Mouse (Mus musculus) C2C12 (cell line): ENCODE data around the gene Eif4g3. TPM values are rescaled to one million over a fixed set of nuclear protein-coding genes. Genes with fewer than 3 reads are reported as not detected.

Experiments
- H3K27me3 ChIP-seq: one replicate; pipeline ENCODE4 v1.6.1; 2011; ENCODE audit not compliant: control insufficient read depth, insufficient read depth, insufficient read length
- H3K36me3 ChIP-seq: one replicate; pipeline ENCODE4 v1.6.1; 2011; ENCODE audit not compliant: control insufficient read depth, insufficient read depth
- H3K4me3 ChIP-seq: one replicate; pipeline ENCODE4 v1.5.1; 2011; ENCODE audit warnings: mild to moderate bottlenecking, control low read depth; ENCODE audit not compliant: poor library complexity, insufficient read depth, severe bottlenecking
- H3K79me2 ChIP-seq: one replicate; pipeline ENCODE4 v1.6.1; 2011; ENCODE audit not compliant: control insufficient read depth, insufficient read depth
- H3K79me3 ChIP-seq: one replicate; pipeline ENCODE4 v1.6.1; 2011; ENCODE audit warnings: low read depth, control low read depth
- H3ac ChIP-seq: one replicate; pipeline ENCODE3; 2011; ENCODE audit warnings: low read depth; ENCODE audit not compliant: control insufficient read depth, insufficient read length
- CEBPB ChIP-seq: IDR thresholded peaks from one replicate; pipeline ENCODE4 v1.6.1; 2011; ENCODE audit warnings: low read depth, mild to moderate bottlenecking, control low read depth, moderate library complexity
- CTCF ChIP-seq: IDR thresholded peaks from one replicate; pipeline ENCODE4 v1.5.1; 2011; ENCODE audit not compliant: control insufficient read depth, insufficient read depth, insufficient read length
- FOSL1 ChIP-seq: IDR thresholded peaks from one replicate; pipeline ENCODE4 v1.8.0; 2011; ENCODE audit warnings: mild to moderate bottlenecking, low read length; ENCODE audit not compliant: poor library complexity, insufficient read depth, severe bottlenecking
- MAX ChIP-seq: IDR thresholded peaks from one replicate; pipeline ENCODE4 v1.6.1; 2011; ENCODE audit warnings: mild to moderate bottlenecking, control low read depth
- MYOD1 ChIP-seq: IDR thresholded peaks from one replicate; pipeline ENCODE4 v1.6.1; 2011; ENCODE audit warnings: low read depth; ENCODE audit not compliant: control insufficient read depth, insufficient read length
- MYOG ChIP-seq: IDR thresholded peaks from one replicate; pipeline ENCODE4 v1.6.1; 2011; ENCODE audit not compliant: control insufficient read depth, insufficient read length; ENCODE audit errors: extremely low read depth
- USF1 ChIP-seq: IDR thresholded peaks from one replicate; pipeline ENCODE4 v1.6.1; 2011; ENCODE audit warnings: low read depth, mild to moderate bottlenecking, control low read depth, moderate library complexity
- polyA plus RNA-seq: library from polyadenylated mRNA; unstranded; fragments of >200 nt; fragmentation: generic; extraction: Trizol; gene quantifications from one replicate; pipeline ENCODE4 v1.2.1, GENCODE M21; 2012; ENCODE audit warnings: missing spikeins

Eif4g3 gene
- polyA plus RNA-seq, 1 experiment = 24.3 TPM

DNA sequence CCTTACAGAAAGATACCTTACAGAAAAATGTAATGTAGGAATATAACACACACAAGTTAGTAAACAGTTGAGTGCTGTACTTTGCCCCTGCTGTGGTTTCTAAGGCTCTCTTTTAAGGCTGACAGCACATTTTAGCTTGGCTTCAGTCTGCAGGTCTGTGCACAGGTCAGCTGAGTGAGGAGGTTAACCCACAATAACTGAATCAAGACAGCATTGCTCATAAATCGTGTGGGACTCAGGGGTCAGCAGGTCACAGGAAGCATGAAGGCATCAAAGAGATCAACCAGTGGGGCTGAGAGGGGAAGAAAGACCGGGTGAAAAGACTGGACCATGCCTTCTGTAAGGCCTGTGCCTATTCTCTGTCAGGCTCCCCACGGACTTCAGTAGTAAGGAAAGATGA is 116.5 kb downstream of the Eif4g3 start:
- Histone ChIP-seq H3ac (no peak overlapping the region), H3K27me3 (no peaks in the 10 kb centered on the region), H3K36me3 (peaks cover 58% of the 10 kb centered on the region), H3K4me3 (no peak overlapping the region), H3K79me2 (no peaks in the 10 kb centered on the region), H3K79me3 (no peaks in the 10 kb centered on the region)
- TF ChIP-seq FOSL1 = no peak
- no peak for TF ChIP-seq USF1
- TF ChIP-seq CEBPB = no peak
- no peak for TF ChIP-seq CTCF
- TF ChIP-seq MYOG = no peak
- no peak for TF ChIP-seq MAX
- TF ChIP-seq MYOD1 = no peak

DNA sequence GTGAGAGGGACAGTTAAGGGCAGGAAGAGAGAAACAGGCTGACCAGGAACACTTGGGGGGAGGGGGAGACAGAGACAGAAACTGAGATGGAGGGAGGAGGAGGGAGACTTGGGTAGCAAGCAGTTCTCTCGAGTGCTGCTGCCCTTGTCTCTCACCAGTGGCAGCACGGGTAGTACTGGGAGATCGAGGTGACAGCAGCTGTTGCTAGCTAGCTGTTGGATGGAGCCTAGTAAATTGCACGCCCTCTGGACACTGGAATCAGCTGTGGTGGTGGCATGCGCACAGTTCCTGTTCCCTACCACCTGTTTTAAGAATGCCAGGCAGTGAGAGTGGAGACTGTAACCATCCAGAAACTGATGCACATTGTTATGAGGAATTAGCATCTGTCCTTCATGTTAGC is 119.0 kb downstream of the Eif4g3 start:
- Histone ChIP-seq H3K4me3 (no peak overlapping the region), H3ac (no peak overlapping the region), H3K79me2 (no peaks in the 10 kb centered on the region), H3K36me3 (peaks cover 44% of the 10 kb centered on the region), H3K79me3 (no peaks in the 10 kb centered on the region), H3K27me3 (no peaks in the 10 kb centered on the region)
- no peak for TF ChIP-seq MAX
- no peak for TF ChIP-seq MYOD1
- TF ChIP-seq USF1 = no peak
- no peak for TF ChIP-seq CTCF
- no peak for TF ChIP-seq FOSL1
- TF ChIP-seq MYOG = no peak
- TF ChIP-seq CEBPB = no peak

DNA sequence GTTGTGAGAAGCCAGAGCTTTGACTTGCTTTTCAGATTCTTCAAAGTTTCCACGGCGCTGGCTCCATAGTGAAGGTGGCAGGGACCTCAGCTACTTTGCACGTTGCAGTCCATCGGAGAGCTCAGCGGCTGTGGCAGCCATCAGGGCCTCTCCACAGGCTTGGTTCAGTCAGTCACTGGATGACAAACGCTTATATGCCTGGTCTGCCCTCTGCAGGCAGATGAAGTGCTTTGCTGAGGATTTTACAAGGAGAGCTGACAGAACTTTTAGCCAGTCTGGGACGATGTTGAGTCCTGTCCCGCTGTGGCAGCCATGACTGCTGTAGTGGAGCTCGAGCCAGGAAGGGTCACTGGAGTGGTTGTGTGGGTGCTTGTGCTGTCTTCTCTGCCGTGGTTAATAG is 126.9 kb downstream of the Eif4g3 start:
- no peak for TF ChIP-seq MYOG
- TF ChIP-seq FOSL1 = no peak
- TF ChIP-seq MYOD1 = no peak
- TF ChIP-seq MAX = no peak
- TF ChIP-seq CTCF = no peak
- no peak for TF ChIP-seq CEBPB
- no peak for TF ChIP-seq USF1
- H3K79me2 ChIP-seq = no peaks in the 10 kb centered on the region
- no peaks in the 10 kb centered on the region for H3K27me3 ChIP-seq
- no peaks in the 10 kb centered on the region for H3K79me3 ChIP-seq
- H3ac ChIP-seq = no peak overlapping the region
- peaks cover 13% of the 10 kb centered on the region for H3K36me3 ChIP-seq
- no peak overlapping the region for H3K4me3 ChIP-seq

DNA sequence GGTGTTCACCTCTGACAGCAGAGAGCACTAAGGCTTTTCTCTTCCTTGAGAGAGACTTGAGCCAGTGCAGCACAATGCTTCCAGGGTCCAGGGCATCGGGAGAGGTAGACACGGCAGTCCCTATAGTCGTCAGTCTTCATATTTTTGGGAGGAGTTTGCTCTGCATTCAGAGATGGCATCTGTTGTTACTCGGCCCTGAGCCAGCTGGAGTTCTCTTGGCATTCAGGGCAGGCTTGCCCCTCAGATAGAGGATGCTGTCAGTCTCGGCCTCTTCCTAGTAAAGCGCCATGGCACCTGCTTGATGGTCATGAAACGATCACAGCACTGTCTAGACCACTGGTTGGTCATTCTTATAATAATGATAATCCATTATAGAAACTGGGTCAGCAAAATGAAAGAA is 131.2 kb downstream of the Eif4g3 start:
- Histone ChIP-seq H3K79me3 (no peaks in the 10 kb centered on the region), H3K4me3 (no peak overlapping the region), H3K27me3 (no peaks in the 10 kb centered on the region), H3ac (no peak overlapping the region), H3K36me3 (peaks cover 22% of the 10 kb centered on the region), H3K79me2 (peaks cover 7% of the 10 kb centered on the region)
- TF ChIP-seq MYOG = no peak
- no peak for TF ChIP-seq MYOD1
- TF ChIP-seq CEBPB = no peak
- TF ChIP-seq USF1 = no peak
- no peak for TF ChIP-seq MAX
- TF ChIP-seq FOSL1 = no peak
- TF ChIP-seq CTCF = no peak

DNA sequence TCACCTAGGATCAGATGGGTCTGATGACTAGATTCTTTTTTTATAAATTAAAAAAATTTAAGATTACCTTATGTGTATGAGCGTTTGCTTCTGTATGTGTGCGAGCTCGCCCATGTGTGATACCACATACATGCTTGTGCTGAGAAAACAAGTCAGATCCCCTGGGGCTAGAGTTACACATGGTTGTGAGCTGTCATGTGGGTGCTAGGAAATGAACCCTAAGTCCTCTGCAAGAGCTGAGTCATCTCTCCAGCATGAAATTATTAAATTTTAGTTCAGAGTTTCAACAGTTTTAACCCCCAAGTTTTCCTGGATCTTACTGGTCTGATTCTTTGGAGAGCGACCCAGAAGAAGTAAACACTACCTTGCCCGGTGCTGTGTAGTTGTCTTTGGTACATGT is 134.5 kb downstream of the Eif4g3 start:
- H3K27me3 ChIP-seq = no peaks in the 10 kb centered on the region
- H3K79me2 ChIP-seq = peaks cover 16% of the 10 kb centered on the region
- TF ChIP-seq MYOG (no peak), MAX (no peak), CEBPB (no peak), USF1 (peak; percentile 17)
- no peak overlapping the region for H3ac ChIP-seq
- H3K4me3 ChIP-seq = no peak overlapping the region
- H3K79me3 ChIP-seq = no peaks in the 10 kb centered on the region
- H3K36me3 ChIP-seq = peaks cover 22% of the 10 kb centered on the region

DNA sequence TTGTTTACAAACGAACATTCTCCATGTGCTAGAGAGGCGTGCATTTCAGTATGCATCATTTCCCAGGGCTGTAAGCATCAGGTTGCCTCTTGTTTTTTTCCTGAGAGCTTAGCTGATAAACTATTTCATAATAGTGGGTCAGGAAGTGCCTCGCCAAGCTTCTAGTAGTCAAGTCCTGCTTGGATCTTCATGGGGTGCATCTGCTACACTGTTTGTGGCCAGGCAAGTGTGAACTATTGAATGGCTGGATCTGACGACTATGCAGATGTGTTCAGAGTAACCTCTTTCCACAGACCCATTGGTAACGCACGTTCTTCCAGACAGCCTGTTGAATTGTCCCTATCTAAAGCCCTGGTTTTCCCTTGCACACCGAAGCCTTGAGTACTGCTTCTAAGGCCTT is 135.0 kb downstream of the Eif4g3 start:
- H3K36me3 ChIP-seq = peaks cover 22% of the 10 kb centered on the region
- H3K79me2 ChIP-seq = peaks cover 16% of the 10 kb centered on the region
- H3ac ChIP-seq = no peak overlapping the region
- TF ChIP-seq CEBPB = no peak
- no peak for TF ChIP-seq FOSL1
- no peak for TF ChIP-seq MYOG
- TF ChIP-seq MAX = no peak
- no peak for TF ChIP-seq USF1
- no peak for TF ChIP-seq MYOD1
- TF ChIP-seq CTCF = no peak
- H3K27me3 ChIP-seq = no peaks in the 10 kb centered on the region
- H3K4me3 ChIP-seq = no peak overlapping the region
- no peaks in the 10 kb centered on the region for H3K79me3 ChIP-seq
